Mouse (Mus musculus): ENCODE measurements around the gene Slc12a4. TPM values are rescaled to one million over a fixed set of nuclear protein-coding genes. Genes with fewer than 3 reads are reported as not detected.

Slc12a4 gene
- polyA plus RNA-seq, 1 experiment = 57.1 TPM

DNA sequence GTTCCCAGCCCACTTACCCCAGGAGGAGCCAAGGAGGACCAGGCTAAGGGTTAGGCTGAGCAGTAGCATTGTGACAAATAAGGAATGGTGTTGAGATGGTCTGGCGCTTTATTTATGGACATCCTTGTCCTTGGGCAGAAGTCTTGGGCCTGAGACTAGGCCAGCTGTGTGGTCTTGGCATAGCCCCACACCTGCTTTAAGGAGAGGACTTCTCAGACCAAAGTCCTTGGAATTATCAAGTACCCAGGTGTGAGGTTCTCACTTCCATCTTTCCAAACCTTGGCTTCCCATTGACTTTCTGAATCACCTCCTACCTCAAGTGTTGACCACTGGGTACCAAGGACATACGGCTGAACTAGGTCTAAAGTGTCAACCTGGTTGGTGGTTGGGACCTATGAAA lies 32.1 kb downstream of the Slc12a4 start, which contains the start of gene Ctrl:
Gene Ctrl (minus strand): TSS at position 101 of the 400 bp plus-strand sequence.
- H3K27ac ChIP-seq (ENCODE audit: insufficient read depth, low read length) = no peak within 1 kb of the TSS
- no peak within 1 kb of the TSS for H3K4me3 ChIP-seq (ENCODE audit: low read depth, low read length)
- H3K4me1 ChIP-seq (ENCODE audit: control insufficient read depth, insufficient read depth, low read length) = no peaks in the 10 kb centered on the region
- no peaks in the 10 kb centered on the region for H3K9me3 ChIP-seq (replicated peaks; ENCODE audit: control insufficient read depth, insufficient read depth, low read length, poor library complexity, severe bottlenecking)
- no peaks in the 10 kb centered on the region for H3K36me3 ChIP-seq (ENCODE audit: control insufficient read depth, insufficient read depth, low read length, poor library complexity, severe bottlenecking)
- no peak within 1 kb of the TSS for H3K9ac ChIP-seq (ENCODE audit: low read depth, poor library complexity, severe bottlenecking)
- H3K27me3 ChIP-seq (ENCODE audit: control insufficient read depth, insufficient read depth, low read length, poor library complexity, severe bottlenecking) = no peaks in the 10 kb centered on the region
- TF ChIP-seq CTCF (IDR thresholded peaks at IDR 0.05; ENCODE audit: low read depth, low read length) (no peak), EP300 (IDR thresholded peaks at IDR 0.05; ENCODE audit: insufficient read depth, low read depth, low read length) (no peak), POLR2A (IDR thresholded peaks at IDR 0.05; ENCODE audit: insufficient read depth, low read length) (no peak)

DNA sequence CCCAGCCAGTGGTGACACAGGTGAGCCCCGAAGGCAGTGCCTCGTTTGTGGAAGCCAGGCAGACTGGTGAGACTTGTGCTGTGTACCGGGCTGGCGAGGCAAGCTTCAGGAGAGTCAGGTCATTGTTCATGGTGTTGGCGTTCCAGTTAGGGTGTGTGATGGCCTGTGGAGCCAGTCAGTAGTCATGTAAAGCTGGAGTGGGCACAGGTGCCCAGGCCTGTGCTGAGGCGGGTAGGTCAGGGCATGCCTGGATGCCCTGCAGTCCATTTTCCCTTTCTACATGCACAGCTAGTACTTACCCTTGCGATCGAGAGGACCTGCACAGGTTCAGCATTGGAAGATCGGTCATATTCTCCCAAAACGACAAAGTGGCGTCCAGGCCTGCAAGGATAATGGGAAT lies 33.4 kb downstream of the Slc12a4 start:
- Histone ChIP-seq H3K27ac (ENCODE audit: insufficient read depth, low read length) (no peak overlapping the region), H3K4me3 (ENCODE audit: low read depth, low read length) (no peak overlapping the region), H3K27me3 (ENCODE audit: control insufficient read depth, insufficient read depth, low read length, poor library complexity, severe bottlenecking) (no peaks in the 10 kb centered on the region), H3K4me1 (ENCODE audit: control insufficient read depth, insufficient read depth, low read length) (no peaks in the 10 kb centered on the region), H3K9me3 (replicated peaks; ENCODE audit: control insufficient read depth, insufficient read depth, low read length, poor library complexity, severe bottlenecking) (no peaks in the 10 kb centered on the region), H3K36me3 (ENCODE audit: control insufficient read depth, insufficient read depth, low read length, poor library complexity, severe bottlenecking) (no peaks in the 10 kb centered on the region), H3K9ac (ENCODE audit: low read depth, poor library complexity, severe bottlenecking) (no peak overlapping the region)
- no peak for TF ChIP-seq CTCF (IDR thresholded peaks at IDR 0.05; ENCODE audit: low read depth, low read length)

DNA sequence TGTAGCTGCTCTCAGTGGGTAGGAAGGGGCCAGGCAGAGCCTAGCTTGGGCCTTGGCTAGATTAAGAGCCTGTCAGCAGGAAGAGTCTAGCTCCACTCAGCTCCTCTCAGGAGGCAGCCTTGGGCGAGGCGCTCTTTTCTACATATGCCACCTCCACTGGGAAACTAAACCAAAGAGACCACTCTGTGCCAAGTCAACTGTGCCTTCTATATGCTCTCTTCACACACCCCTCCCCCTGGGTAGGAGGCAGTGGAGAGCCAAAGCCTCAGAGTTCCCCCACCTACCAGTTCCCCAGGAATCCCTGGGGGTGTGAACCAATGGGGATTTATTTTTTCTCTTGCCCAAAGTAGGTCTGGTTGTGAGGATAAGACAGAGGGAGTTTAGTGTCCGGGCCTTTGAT lies 34.6 kb downstream of the Slc12a4 start:
- Histone ChIP-seq H3K27ac (ENCODE audit: insufficient read depth, low read length) (no peak overlapping the region), H3K9me3 (replicated peaks; ENCODE audit: control insufficient read depth, insufficient read depth, low read length, poor library complexity, severe bottlenecking) (no peaks in the 10 kb centered on the region), H3K4me1 (ENCODE audit: control insufficient read depth, insufficient read depth, low read length) (no peaks in the 10 kb centered on the region), H3K27me3 (ENCODE audit: control insufficient read depth, insufficient read depth, low read length, poor library complexity, severe bottlenecking) (no peaks in the 10 kb centered on the region), H3K4me3 (ENCODE audit: low read depth, low read length) (no peak overlapping the region), H3K36me3 (ENCODE audit: control insufficient read depth, insufficient read depth, low read length, poor library complexity, severe bottlenecking) (no peaks in the 10 kb centered on the region), H3K9ac (ENCODE audit: low read depth, poor library complexity, severe bottlenecking) (no peak overlapping the region)
- TF ChIP-seq CTCF (IDR thresholded peaks at IDR 0.05; ENCODE audit: low read depth, low read length) (no peak), POLR2A (IDR thresholded peaks at IDR 0.05; ENCODE audit: insufficient read depth, low read length) (no peak), EP300 (IDR thresholded peaks at IDR 0.05; ENCODE audit: insufficient read depth, low read depth, low read length) (no peak)

DNA sequence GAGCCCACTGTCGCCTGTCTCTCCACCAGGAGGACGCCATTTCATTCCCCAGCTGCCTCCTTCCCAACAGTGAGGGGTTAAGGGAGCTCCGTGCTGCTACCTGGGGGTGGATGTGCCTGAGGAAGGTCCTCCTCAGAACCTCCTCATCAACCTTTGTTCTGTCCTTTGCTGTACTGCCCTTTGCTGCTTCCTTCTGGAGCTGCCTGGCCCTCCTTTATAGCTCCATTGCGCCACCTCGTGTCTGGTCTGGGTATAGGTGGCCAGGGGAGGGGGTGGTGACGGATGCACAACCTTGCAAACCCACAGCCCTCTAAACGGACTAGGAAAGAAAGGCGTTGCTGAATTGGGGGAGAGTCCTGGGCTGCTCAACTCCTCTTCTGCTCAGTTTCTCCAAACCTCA lies 35.3 kb downstream of the Slc12a4 start:
- TF ChIP-seq EP300 (IDR thresholded peaks at IDR 0.05; ENCODE audit: insufficient read depth, low read depth, low read length) = peak; percentile 17; the same call in 1 of the 2 replicates
- TF ChIP-seq CTCF (IDR thresholded peaks at IDR 0.05; ENCODE audit: low read depth, low read length) = peak; percentile 98
- TF ChIP-seq POLR2A (IDR thresholded peaks at IDR 0.05; ENCODE audit: insufficient read depth, low read length) = no peak
- Histone ChIP-seq H3K27me3 (ENCODE audit: control insufficient read depth, insufficient read depth, low read length, poor library complexity, severe bottlenecking) (no peaks in the 10 kb centered on the region), H3K9me3 (replicated peaks; ENCODE audit: control insufficient read depth, insufficient read depth, low read length, poor library complexity, severe bottlenecking) (no peaks in the 10 kb centered on the region), H3K4me3 (ENCODE audit: low read depth, low read length) (no peak overlapping the region), H3K4me1 (ENCODE audit: control insufficient read depth, insufficient read depth, low read length) (no peaks in the 10 kb centered on the region), H3K36me3 (ENCODE audit: control insufficient read depth, insufficient read depth, low read length, poor library complexity, severe bottlenecking) (no peaks in the 10 kb centered on the region), H3K9ac (ENCODE audit: low read depth, poor library complexity, severe bottlenecking) (no peak overlapping the region), H3K27ac (ENCODE audit: insufficient read depth, low read length) (no peak overlapping the region)

DNA sequence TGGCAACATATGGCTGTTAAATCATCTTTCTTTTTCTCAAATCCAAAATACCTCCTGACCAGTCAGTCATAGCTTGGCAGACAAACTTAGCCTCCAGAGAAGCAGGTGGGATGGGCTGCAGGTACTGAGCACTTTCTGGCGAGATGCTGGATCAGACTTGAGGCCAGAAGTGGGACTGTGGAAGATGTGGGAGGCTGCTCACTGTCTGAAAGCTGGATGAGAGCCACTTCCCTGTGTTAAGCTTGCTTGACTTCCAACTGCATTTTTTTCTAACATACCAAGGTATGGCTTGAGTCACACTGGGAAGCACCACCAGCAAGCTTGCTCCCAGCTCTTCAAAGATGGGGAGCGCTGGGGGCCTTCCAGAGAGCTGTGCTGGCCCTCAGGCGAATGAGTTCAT lies 40.8 kb downstream of the Slc12a4 start:
- no peaks in the 10 kb centered on the region for H3K4me1 ChIP-seq (ENCODE audit: control insufficient read depth, insufficient read depth, low read length)
- no peaks in the 10 kb centered on the region for H3K9me3 ChIP-seq (replicated peaks; ENCODE audit: control insufficient read depth, insufficient read depth, low read length, poor library complexity, severe bottlenecking)
- no peak overlapping the region for H3K9ac ChIP-seq (ENCODE audit: low read depth, poor library complexity, severe bottlenecking)
- H3K27ac ChIP-seq (ENCODE audit: insufficient read depth, low read length) = no peak overlapping the region
- no peak for TF ChIP-seq EP300 (IDR thresholded peaks at IDR 0.05; ENCODE audit: insufficient read depth, low read depth, low read length)
- TF ChIP-seq CTCF (IDR thresholded peaks at IDR 0.05; ENCODE audit: low read depth, low read length) = no peak
- no peak for TF ChIP-seq POLR2A (IDR thresholded peaks at IDR 0.05; ENCODE audit: insufficient read depth, low read length)
- H3K4me3 ChIP-seq (ENCODE audit: low read depth, low read length) = no peak overlapping the region
- no peaks in the 10 kb centered on the region; the same call in 1 of the 2 replicates for H3K36me3 ChIP-seq (ENCODE audit: control insufficient read depth, insufficient read depth, low read length, poor library complexity, severe bottlenecking)
- H3K27me3 ChIP-seq (ENCODE audit: control insufficient read depth, insufficient read depth, low read length, poor library complexity, severe bottlenecking) = no peaks in the 10 kb centered on the region

DNA sequence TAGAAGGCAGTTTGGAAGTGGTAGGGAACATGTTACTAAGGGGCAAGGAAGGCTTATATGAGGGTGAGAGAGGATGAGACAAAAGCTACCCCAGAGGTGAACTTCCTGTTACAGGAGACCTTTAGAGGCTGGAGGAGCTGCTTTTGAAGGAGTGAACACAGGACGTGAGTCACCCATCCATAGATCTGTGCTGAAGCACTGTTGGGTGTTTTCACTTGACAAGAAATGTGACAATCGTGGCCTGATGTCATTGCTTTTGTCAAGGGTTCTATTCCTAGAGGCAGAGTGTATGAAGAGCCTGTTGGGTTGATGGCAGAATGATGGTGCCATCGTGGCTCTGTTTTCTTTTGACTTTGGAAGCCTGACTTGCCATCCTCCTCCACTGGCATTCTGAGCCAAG lies 46.5 kb downstream of the Slc12a4 start:
- TF ChIP-seq CTCF (IDR thresholded peaks at IDR 0.05; ENCODE audit: low read depth, low read length) (no peak), POLR2A (IDR thresholded peaks at IDR 0.05; ENCODE audit: insufficient read depth, low read length) (no peak), EP300 (IDR thresholded peaks at IDR 0.05; ENCODE audit: insufficient read depth, low read depth, low read length) (no peak)
- H3K9ac ChIP-seq (ENCODE audit: low read depth, poor library complexity, severe bottlenecking) = no peak overlapping the region
- no peak overlapping the region for H3K4me3 ChIP-seq (ENCODE audit: low read depth, low read length)
- peaks cover 12% of the 10 kb centered on the region for H3K36me3 ChIP-seq (ENCODE audit: control insufficient read depth, insufficient read depth, low read length, poor library complexity, severe bottlenecking)
- H3K27me3 ChIP-seq (ENCODE audit: control insufficient read depth, insufficient read depth, low read length, poor library complexity, severe bottlenecking) = no peaks in the 10 kb centered on the region
- H3K4me1 ChIP-seq (ENCODE audit: control insufficient read depth, insufficient read depth, low read length) = no peaks in the 10 kb centered on the region
- H3K9me3 ChIP-seq (replicated peaks; ENCODE audit: control insufficient read depth, insufficient read depth, low read length, poor library complexity, severe bottlenecking) = no peaks in the 10 kb centered on the region
- no peak overlapping the region for H3K27ac ChIP-seq (ENCODE audit: insufficient read depth, low read length)
